Mouse (Mus musculus) cerebellum, adult 11-12 months (tissue): ENCODE data around the gene Fam222b.
A peak's percentile ranks its signal among the peaks of the same experiment; 100 is the strongest.

Source experiments
- DNase-seq: peaks from one replicate; pipeline ENCODE4 v3.0.0; 2022

Gene Fam222b

GRCm38 (mm10) chr11:78166640-78167039 is 72.2 kb downstream of the Fam222b start:
- DNase-seq: no peak

DNA sequence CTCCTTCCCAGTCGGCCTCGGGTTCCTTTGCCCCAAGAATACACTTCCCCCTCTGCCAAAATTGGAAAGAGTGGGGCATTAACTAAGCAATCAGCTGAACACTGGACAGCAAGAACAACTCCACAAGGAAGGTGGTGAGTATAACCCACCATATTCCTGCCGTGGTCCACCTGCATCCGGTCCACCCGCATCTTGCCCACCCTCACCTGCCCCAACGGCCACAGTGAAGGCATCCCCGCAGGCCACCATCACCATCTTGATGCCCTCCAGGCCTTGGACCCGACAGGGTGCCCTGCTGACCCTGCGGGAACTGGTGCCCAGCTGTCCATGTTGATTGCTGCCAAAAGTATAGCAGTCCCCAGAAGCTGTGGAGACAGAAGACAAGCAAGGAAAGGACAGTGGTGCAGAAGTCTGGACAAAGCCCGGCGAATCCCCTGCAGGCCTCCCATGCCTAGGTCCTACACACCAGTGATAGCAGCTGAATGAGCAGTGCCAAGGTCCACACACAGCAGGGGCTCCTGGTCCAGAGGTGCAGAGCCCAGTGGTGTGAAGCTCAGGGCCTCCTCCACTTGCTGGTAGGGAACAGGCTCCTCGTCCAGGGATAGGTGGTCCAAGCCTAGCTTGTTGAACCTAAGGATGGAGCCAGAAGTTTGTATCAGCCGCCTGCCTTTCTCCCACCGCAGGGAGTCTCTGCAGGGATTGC is 72.9 kb downstream of the Fam222b start:
- DNase-seq: no peak

GRCm38 (mm10) chr11:78168541-78169468 is 74.3 kb downstream of the Fam222b start:
- DNase-seq: no peak

- DNase-seq: no peak
Observed at GRCm38 (mm10) chr11:78170306-78170705, 75.8 kb downstream of the Fam222b start.

GRCm38 (mm10) chr11:78171328-78171727 is 76.9 kb downstream of the Fam222b start:
- DNase-seq: no peak

- no peak for DNase-seq
Observed at GRCm38 (mm10) chr11:78172034-78172747, 77.7 kb downstream of the Fam222b start.

DNA sequence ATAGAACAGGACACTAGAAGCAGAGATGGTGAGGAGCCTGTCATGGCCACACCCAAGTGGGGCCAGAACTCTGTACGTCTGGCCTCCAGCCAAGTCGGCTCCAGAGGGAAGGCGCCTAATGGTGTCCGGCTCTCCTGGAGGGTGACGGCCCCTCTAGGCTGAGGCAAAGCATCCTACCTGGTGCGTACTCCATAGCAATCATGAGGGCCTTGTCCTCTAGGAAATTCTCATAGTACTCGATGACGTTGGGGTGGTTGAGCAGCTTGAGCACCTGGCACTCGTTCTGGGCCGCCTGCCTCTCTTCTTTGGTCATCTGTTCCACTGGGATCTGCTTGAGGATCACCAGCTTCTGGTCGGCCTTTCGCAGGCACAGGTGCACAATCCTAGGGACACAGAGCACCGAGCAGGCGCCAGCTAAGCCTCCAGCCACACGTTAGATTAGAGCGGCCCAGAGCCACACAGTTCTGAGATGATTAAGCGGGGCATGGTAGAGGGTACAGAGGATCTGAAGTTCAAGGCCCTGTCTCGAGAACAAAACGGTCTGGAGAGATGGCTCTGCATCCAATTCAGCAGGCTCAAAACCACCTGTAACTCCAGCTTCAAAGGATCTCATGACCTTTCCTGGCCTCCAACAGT is 78.4 kb downstream of the Fam222b start:
- DNase-seq: no peak

- DNase-seq: no peak
Observed at GRCm38 (mm10) chr11:78174506-78174905, 80.0 kb downstream of the Fam222b start.

GRCm38 (mm10) chr11:78175771-78176401 is 81.4 kb downstream of the Fam222b start:
- DNase-seq: no peak

GRCm38 (mm10) chr11:78176402-78176862 is 82.0 kb downstream of the Fam222b start, which contains the start of the genes Nek8 and Tlcd1:
TSS of gene Nek8 (minus strand) at chr11:78176675.
TSS of gene Tlcd1 (plus strand) at chr11:78176711.
- peak; percentile 79 for DNase-seq

GRCm38 (mm10) chr11:78176905-78177331 is 82.5 kb downstream of the Fam222b start:
- no peak for DNase-seq

- peak; percentile 27 for DNase-seq
Observed at GRCm38 (mm10) chr11:78177437-78177836, 83.0 kb downstream of the Fam222b start.

- DNase-seq: peak; percentile 88
Observed at GRCm38 (mm10) chr11:78177903-78178858, 83.7 kb downstream of the Fam222b start.

DNA sequence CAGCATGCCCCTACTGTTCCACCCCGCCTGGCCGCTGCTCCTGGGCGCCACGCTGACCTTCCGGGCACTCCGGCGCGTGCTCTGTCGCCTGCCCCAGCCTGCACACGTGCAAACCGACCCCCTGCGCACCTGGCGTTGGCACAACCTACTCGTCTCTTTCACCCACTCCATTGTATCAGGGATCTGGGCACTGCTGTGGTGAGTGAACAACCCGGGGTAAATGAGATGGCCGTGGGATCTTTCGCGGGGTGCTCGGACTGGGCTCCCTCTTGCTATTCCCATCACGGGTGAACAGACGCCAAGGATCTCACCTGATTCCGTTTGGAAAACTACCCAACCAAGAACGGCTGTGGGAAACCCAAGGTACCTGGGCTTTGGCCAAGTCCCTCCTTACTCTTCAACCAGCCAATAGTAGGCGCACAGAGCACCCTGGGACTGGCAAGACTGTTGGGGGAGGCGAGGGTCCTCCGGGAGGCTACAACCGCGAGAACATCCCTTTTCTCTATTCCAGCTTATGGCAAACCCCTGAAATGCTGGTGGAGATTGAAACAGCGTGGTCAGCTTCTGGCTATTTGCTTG is 84.5 kb downstream of the Fam222b start:
- peak; percentile 65 for DNase-seq

DNA sequence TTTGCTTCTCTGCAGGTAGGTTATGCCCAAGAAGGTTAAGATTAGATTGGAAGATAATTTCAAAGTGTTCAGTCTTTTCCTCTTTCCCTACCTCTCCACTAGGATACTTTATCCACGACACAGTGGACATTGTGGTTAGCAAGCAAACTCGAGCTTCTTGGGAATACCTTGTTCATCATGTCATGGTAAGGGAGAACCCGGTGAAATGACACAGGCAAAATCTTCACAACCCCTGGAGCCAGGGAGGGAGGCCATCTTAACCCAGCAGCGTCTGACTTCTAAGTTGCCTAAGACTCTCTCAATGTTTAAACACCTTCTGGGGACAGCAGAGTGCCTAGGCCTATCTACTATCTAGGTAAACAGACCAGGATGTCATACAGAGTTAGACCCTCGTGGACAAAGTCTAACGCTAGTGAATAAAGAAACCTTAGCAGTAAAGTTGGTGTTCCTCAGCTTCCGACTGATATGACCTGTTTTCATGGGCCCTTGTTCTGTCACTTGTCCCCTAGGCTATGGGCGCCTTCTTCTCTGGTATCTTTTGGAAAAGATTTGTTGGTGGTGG is 85.1 kb downstream of the Fam222b start:
- DNase-seq: no peak

DNA sequence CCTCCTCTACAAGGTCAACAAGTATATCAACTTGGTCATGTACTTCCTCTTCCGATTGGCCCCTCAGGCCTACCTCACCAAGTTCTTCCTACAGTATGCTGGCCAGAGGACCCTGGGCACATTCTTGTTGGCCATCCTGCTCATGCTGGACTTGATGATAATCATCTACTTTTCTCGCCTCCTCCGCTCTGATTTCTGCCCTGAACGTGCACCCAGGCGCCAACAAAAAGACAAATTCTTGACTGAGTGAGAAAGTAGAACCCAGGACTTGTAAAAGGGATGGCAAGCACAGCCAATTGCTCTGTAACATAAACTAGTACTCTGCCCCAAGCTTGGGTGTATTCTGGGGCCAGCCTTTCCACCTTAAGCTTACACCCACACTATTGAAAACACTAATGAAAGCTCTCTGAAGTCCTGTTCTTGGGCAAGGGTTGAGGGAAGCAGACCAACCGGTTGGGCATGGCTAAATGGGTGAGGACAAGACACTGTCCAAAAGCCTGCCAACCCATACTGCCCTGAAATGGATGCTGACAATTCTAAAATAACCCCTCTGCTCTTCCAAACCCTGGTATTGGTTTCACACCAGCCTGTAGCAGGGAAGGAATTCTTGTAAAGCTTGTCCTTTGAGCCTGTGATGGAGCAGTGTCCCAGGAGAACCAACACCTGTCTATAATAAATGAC is 85.8 kb downstream of the Fam222b start:
- no peak for DNase-seq

DNA sequence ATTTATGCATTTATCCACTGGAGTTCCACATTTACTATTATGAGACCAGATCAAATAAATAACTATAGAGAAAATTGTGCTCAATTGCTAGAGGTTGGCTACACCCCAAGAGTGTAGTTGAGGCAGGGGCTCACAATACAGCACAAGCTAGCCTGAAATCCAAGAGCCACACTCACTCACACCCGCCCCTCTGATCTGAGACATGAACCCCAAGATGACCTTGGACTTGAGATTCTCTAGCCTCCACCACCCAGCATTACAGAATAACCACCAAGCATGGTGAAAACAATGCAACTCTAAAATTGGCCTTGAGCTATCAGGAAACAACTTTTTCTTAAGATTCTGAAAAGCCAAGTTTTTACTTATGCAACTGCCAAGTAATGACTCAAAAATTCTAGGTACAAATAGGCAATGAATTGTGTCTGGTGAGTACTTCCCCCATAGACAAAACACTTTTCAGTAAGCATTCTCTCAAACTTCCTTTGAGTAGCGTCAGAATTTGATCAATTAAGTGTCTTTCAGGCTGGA is 87.4 kb downstream of the Fam222b start:
- DNase-seq: no peak

- no peak for DNase-seq
Observed at GRCm38 (mm10) chr11:78182450-78182849, 88.0 kb downstream of the Fam222b start.
